Mouse (Mus musculus) B cell, adult 2 months (primary cell): ENCODE data around the gene Olfr1373.
"Not testable (repeated sequence)": the region's sequence is repeated elsewhere in the genome, so short reads cannot be mapped to it uniquely, and the experiment has no call there.

Experiments
- DNase-seq, 2 experiments: peaks; one replicate each; pipeline ENCODE4 v3.0.0; 2022

The Olfr1373 gene

DNA sequence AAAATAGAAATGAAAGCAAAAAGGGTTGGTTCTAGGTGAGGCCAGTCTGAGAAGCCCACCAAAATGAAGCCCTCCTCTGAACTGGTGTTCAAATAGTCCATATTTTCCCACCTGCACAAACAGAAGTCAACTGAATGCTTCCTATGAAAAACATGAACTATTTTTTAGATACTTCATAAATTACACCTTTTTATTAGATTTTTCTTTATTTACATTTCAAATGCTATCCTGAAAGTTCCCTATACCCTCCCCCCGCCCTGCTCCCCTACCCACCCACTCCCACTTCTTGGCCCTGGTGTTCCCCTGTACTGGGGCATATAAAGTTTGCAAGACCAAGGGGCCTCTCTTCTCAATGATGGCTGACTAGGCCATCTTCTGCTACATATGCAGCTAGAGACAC, at the start of gene Olfr1373:
Gene Olfr1373 (minus strand): TSS at position 101 of the 400 bp plus-strand sequence.
- not testable (repeated sequence) for DNase-seq

DNA sequence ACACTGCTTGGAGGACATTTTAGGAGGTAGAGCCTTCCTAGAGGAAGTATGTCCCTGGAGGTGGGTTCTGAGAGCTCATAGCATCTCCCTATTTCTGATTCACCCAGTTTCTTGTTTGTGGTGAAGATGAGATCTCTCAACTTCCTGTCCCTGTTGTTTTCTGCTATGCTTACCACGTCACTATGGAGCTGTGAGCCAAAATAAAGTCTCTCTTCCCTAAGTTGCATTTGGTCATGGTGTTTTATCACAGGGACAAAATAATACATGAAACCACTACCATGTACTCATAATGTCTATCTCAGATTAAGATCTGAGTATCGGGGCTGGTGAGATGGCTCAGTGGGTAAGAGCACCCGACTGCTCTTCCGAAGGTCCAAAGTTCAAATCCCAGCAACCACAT, 35.3 kb upstream of the Olfr1373 start:
- DNase-seq: not testable (repeated sequence)

- peak; percentile 23 to 39 for DNase-seq
These were observed 34.6 kb upstream of the Olfr1373 start for GRCm38 (mm10) chr11:52179897-52180296.

GRCm38 (mm10) chr11:52168461-52168860, 23.1 kb upstream of the Olfr1373 start:
- peak in 1 of 2 experiments; percentile 2 for DNase-seq

- DNase-seq: peak; percentile 10 to 16
These were observed 22.6 kb upstream of the Olfr1373 start for GRCm38 (mm10) chr11:52167901-52168302.

DNA sequence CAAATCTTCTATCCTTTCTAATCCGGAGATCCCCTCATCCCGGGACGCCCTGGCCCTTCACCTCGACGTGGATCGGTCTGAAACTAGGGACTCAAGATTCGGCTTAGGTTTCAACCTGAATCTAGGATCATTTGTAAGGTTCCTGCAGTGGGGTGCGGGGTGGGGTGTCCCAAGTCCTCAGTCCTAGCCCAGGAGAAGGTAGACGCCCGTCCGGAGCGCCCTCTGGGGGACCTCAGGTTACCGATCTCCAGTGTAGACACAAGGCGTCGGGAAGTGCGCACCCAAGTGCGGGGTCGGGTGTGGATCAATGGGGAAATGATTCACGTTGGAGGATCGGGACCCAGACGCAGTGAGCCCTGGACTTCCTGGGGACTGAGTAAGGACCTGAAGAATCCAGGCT, 21.8 kb upstream of the Olfr1373 start:
- peak; percentile 33 to 37 for DNase-seq

GRCm38 (mm10) chr11:52163926-52164325, 18.6 kb upstream of the Olfr1373 start:
- DNase-seq: peak in 1 of 2 experiments; percentile 15

DNA sequence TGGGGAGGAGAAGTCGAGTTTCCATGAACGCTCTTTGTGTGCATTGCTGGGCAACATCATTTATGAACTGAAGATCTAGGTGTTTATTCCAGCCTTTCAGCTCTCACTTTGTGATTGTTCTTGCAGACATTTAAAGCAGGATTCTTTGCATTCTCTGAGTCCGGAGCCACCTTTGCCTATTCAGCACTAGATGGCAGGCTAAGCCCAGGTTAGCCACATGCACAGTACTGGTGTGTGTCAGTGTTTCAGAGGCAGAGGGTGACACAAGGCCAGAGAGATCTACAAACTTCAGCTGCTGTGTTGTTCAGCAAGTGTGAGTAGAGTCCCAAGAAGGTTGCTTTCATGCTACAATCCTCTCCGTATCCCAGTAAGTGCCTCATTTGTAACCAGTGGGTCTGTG, 1.7 kb downstream of the Olfr1373 start:
- not testable (repeated sequence) for DNase-seq

DNA sequence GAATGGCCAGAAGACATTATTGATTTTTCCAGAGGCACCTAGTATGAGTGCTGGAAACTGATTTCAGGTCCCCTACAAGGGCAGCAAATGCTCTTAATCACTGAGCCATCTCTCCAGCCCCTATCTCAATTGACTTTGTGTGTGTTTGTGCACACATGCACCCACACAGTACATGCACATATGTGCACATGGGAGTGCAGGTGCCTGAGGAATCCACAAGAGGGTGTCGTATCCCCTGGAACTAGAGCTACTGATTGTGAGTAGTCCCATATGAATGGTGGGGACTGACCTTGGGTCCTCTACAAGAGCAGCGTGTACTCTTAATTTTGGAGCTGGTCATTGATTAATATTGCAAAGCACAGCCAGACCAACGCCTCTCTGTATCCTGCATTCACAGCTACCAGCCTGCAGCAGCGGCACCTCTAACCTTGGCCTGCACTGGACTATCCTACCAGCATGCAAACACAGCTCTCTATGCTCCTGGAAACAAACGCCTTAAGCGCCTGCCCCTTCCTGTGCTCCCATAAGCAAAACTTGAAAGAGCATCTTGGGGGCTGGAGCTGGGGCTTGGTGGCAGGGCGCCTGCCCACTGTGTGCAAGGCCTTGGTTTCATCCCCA, 14.8 kb downstream of the Olfr1373 start:
- no peak for DNase-seq

DNA sequence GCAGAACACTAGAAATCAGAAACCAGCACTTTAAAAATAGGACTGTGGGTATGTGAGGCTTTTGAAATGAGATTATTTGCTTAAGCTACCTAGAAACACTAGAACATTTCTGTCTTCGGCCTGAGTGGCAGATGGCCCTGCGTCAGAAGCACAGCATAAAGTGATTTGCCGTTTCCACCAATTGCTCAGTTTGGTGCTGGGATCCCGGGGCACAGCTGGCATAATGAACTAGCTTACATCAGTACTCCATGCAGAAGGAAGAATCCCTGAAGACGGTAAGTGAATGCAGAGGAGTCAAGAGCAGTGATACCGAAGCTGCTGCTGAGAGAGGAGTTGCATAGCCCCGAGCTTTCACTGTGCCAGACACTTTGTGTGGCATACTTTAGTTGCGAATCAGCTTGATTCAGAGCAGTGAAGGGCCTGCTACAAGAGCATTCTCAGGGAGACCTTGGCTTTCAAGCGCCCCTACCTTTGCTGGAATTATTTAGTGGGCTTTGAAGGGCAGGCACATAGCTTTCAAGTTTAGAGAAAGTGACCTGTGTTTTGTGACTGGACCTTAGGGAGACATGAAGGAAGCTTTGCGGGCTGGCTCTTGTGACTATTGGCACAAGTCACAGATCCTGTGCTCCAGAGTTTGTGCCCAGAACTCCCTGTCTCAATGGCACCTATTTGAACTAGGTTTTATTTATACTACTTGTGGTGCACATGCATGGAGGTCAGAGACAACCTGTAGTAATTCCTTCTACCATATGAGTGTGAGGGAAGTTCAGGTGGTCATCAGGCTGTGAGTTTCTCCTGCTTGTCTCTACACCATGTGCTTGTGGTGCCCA, 15.5 kb downstream of the Olfr1373 start:
- DNase-seq: no peak

GRCm38 (mm10) chr11:52129171-52129570, 16.2 kb downstream of the Olfr1373 start:
- peak in 1 of 2 experiments; percentile 16 for DNase-seq

DNA sequence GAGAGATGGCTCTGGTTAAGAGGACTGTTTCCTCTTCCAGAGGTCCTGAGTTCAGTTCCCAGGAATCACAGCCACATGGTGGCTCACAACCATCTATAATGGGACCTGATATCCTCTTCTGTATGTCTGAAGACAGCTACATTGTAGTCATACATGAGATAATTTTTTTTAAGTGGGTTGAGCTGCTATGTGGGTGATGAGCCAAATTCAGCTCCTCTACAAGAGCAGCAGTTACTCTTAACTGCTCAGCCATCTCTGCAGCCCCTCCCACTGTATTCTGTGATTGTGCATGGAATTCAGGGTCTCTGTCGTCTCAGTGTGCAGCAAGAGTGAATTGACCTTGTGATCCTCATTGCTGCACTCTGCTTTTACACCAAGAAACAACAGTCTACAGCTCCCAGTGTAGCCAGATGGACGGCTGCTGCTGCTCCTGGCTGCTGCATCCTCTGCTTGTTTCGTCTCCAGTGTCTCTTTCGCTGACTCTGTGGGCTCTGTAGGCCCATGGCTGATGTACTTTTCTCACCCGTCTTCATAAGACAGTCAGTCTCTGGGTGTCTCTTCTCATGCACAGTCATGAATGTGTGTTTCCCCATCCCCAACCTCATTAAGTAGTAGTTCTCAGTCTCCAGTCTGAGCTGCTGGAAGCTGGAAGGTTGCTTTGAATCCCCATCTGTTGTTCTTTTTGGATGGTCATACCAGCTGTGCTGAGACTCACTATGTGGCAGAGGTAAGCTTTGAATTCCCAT, 16.8 kb downstream of the Olfr1373 start:
- no peak for DNase-seq

DNA sequence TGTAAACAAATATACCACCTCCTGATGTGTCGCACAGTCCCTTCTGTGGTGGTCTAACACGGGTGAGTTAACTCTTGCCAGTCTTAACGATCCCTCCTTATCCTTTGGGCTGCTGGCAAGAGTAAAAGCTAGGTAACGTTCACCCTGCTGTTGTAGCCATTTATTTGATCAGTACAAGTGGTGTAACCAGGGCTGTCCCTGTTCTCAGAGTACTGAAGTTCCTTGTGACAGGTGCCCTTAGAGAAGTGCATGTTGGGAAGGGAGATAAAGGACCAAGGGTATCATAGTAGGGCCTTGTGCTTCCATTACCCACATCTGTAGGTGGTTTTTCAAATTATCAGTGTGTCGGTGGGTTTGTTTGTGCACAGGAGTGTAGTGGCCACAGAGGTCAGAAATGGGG, 17.6 kb downstream of the Olfr1373 start:
- no peak for DNase-seq

- no peak for DNase-seq
These were observed 18.2 kb downstream of the Olfr1373 start for GRCm38 (mm10) chr11:52127169-52127568.

DNA sequence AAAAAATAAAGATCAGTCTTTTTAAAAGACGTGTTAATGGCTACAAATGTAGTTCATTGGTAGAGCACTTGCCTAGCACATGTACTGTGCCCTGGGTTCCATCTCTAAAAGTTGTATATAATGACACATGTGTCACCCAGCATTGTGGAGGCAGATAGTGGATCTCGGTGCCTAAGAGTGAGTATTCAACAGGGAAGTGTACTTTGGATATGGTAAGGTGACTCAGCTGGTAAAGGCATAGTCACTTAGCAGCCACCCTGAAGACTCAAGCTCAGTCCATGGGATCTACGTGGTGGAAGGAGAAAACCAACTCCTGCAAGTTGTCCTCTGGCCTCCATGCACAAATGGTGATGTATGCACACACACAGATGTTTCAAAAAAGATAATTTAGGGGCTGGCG, 20.9 kb downstream of the Olfr1373 start:
- no peak for DNase-seq

DNA sequence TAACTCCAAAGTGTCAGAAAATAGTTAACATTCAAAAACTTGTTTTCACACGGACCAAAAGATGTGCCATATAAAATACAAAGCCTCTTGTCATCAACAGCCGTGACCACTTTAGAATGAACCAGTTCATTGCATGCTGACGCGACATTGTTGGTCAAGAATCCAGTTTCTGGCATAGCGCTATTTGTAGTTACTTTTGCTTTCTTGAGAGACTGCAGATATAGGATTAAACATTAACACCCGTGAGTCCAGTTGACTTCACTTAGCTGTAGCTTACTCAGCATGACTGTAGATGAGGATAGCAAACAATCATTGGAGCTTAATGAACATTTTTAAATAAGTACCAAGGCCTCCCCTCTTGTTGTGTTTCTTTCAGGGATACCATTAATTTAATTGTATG, 23.3 kb downstream of the Olfr1373 start:
- no peak for DNase-seq

GRCm38 (mm10) chr11:52120415-52120814, 24.9 kb downstream of the Olfr1373 start:
- not testable (repeated sequence) for DNase-seq

GRCm38 (mm10) chr11:52117156-52117555, 28.2 kb downstream of the Olfr1373 start:
- DNase-seq: no peak

DNA sequence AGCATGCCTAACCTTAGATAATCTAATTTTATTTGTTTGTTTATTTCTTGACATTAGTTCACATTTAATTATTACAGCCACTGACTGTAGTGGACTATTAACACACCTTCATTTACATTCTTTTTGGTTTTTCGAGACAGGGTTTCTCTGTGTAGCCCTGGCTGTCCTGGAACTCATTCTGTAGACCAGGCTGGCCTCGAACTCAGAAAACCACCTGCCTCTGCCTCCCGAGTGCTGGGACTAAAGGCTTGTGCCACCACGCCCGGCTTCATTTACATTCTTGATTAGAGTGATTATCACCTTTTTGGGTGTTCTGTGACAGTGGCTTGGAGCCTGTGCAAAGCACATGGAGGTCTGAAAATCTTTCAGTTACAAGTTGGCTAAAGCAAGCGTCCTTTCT, 29.2 kb downstream of the Olfr1373 start:
- not testable (repeated sequence) for DNase-seq

DNA sequence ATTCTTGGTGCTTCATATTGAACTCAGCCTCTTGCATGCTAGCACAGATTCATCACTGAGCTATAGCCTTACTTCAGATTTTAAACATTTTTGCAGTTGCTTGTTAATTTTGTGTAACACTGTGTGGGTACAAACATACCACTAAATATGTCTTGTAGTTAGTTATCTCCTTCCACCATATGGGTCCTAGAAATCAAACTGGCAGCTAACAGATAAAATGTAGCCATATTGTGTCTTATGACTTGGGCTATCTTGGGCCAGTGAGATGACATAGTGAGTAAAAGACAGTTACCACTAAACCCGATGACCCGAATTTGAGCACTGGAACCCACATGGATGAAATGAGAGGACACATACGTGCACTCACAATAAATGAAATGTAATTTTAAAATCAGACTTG, 29.8 kb downstream of the Olfr1373 start:
- no peak for DNase-seq

GRCm38 (mm10) chr11:52109421-52109820, 35.9 kb downstream of the Olfr1373 start:
- DNase-seq: no peak

GRCm38 (mm10) chr11:52108796-52109195, 36.5 kb downstream of the Olfr1373 start:
- no peak for DNase-seq

DNA sequence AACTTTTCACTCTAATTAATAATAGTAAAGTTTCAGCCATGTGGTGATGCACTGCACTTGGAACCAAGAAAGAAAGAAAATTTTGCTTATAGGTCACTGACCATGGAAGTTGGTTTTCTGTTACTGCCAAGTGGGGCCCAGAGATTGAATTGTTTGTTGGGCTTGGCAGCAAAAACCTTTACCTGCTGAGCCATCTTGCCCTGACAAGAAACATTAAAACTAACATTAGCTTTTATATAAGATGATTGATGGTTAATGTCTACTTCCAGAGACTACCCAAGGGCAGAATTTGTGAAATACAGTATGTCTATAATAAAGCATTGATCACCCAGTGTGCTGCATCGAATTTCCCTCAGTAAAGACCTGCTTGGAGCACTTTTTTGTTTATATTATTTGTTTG, 38.9 kb downstream of the Olfr1373 start:
- no peak for DNase-seq

DNA sequence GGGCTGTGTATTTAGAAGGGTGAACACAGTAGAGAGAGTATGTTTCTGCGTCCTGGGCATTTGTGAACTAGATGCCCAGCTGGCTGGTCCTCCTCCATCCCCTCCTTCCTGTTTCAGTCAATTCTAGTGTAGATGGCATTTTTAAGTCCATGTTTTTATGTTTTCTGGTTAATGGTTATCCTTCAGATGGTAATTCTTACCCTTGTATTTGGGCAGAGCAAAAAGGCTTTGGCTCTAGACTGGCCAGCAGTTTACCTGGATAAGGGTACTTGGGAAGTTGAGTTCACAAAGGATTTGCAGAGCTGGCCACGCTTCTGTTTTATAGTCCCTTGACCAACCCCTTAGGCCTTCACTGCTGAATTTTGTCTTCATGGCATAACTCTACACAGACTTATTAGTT, 39.3 kb downstream of the Olfr1373 start:
- no peak for DNase-seq
